In the genomic region with DNA sequence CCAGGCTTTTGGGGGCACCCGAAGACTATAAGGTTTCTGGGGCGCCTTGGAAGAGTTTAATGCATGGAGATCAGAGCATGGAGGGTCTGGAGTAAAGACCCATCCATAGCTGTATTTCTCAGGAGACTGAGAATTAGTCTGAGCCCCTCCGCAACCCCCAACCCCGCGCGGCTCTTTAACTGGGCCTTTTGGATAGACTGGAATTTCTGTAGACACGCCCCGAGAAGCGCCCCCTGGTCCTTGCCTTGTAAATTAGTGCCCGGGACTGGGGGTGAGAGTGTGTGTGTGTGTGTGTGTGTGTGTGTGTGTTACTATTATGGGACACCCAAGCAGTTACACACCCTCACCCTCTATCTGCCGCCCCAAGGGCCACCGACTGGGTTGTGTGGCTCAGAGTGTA, we compare ENCODE assay signal across 8 mouse cellular contexts. TPM values are rescaled to one million over a fixed set of nuclear protein-coding genes. Genes with fewer than 3 reads are reported as not detected.
DNase-seq lines count a peak whose midpoint lies in the region; ATAC-seq lines count a peak whose summit lies in the region.

No protein-coding gene starts in this region.

- ATAC-seq in heart, embryonic 12.5 days (ENCODE audit: insufficient number of reproducible peaks, low FRiP score): no peak
- ATAC-seq in midbrain, embryonic 16.5 days: peak; percentile 40

- H3K27ac ChIP-seq in heart, embryonic 12.5 days (ENCODE audit: poor library complexity, severe bottlenecking): peak overlapping the region; percentile 92
- H3K27ac ChIP-seq in midbrain, embryonic 16.5 days (ENCODE audit: low read length): peak overlapping the region; percentile 84

- no peaks in the 10 kb centered on the region for H3K36me3 ChIP-seq in heart, embryonic 12.5 days
- no peaks in the 10 kb centered on the region for H3K36me3 ChIP-seq in midbrain, embryonic 16.5 days (ENCODE audit: control insufficient read depth, insufficient read depth, low read length)

- peaks cover 49% of the 10 kb centered on the region for H3K4me1 ChIP-seq in heart, embryonic 12.5 days (replicated peaks)
- peaks cover 30% of the 10 kb centered on the region for H3K4me1 ChIP-seq in midbrain, embryonic 16.5 days (ENCODE audit: control insufficient read depth, insufficient read depth, low read length)

- intact Hi-C loops in heart, postnatal 25 days (cut with DNase I): loop anchor here (2.0 to 5.0 kb wide), 2 partner anchors 60 to 75 kb away; no protein-coding TSS in a partner anchor

- H3K4me2 ChIP-seq in heart, embryonic 12.5 days: peak overlapping the region; percentile 80
- peak overlapping the region; percentile 87 for H3K4me2 ChIP-seq in midbrain, embryonic 16.5 days (ENCODE audit: low read length)

- peak overlapping the region; percentile 97 for H3K9ac ChIP-seq in heart, embryonic 12.5 days
- peak overlapping the region; percentile 97 for H3K9ac ChIP-seq in midbrain, embryonic 16.5 days (ENCODE audit: low read depth, low read length)

- WGBS in heart, embryonic 12.5 days: 4% methylated on average over 12 of the region's 12 CpGs
- 3% methylated on average over 12 of the region's 12 CpGs for whole genome bisulfite sequencing in midbrain, embryonic 16.5 days

- peak overlapping the region; percentile 95 for H3K4me3 ChIP-seq in heart, embryonic 12.5 days
- H3K4me3 ChIP-seq in midbrain, embryonic 16.5 days (ENCODE audit: low read depth, low read length): peak overlapping the region; percentile 97

- no peaks in the 10 kb centered on the region; the same call in 1 of the 2 replicates for H3K27me3 ChIP-seq in heart, embryonic 12.5 days (replicated peaks)
- no peaks in the 10 kb centered on the region for H3K27me3 ChIP-seq in midbrain, embryonic 16.5 days (ENCODE audit: control insufficient read depth, insufficient read depth, low read depth, low read length)

- DNase-seq in heart, adult 11 months: peak; percentile 95
- no peak for DNase-seq in heart, postnatal 25 days (ENCODE audit: low spot score)
- peak; percentile 89 for DNase-seq in Muller cell, postnatal 12 days (ENCODE audit: inconsistent ontology term)
- DNase-seq in kidney, postnatal 4 days: peak; percentile 74 to 82
- no peak for DNase-seq in gastrocnemius, adult 8-10 months (ENCODE audit: low spot score in 2 of 2)
- no peak for DNase-seq in cerebellum, postnatal 36 days

- H3K9me3 ChIP-seq in heart, embryonic 12.5 days (replicated peaks): no peaks in the 10 kb centered on the region
- H3K9me3 ChIP-seq in midbrain, embryonic 16.5 days (replicated peaks; ENCODE audit: control insufficient read depth, low read length, poor library complexity, severe bottlenecking): no peaks in the 10 kb centered on the region

RNA-seq across cellular contexts. Expression of gene Pmepa1, which starts 0.5 kb away (rescaled TPM):
- 10 to 100 TPM; 28.2 to 31.9 TPM for total RNA-seq in heart, postnatal 25 days (2021)
- polyA plus RNA-seq in heart, embryonic 12.5 days (2016; fragmentation: Nextera tagmentation; extraction: Ambion mirVana): 4.0 and 4.5 TPM in 2 replicates
- polyA plus RNA-seq in midbrain, embryonic 16.5 days (2015; fragmentation: Nextera tagmentation; extraction: Ambion mirVana): 3.4 and 4.5 TPM in 2 replicates
- 10 to 100 TPM; 10.8 to 23.7 (median 18.9) TPM for total RNA-seq in gastrocnemius, adult 8-10 months (2022)

RNA-seq across cellular contexts. Expression of gene Zbp1, which starts 58.1 kb away (rescaled TPM):
- total RNA-seq in heart, postnatal 25 days (2021): 1 to 10 TPM in 1 of 2 experiments, under 1 TPM in 1; 0.26 to 1.5 TPM
- not detected in 2 replicates for polyA plus RNA-seq in heart, embryonic 12.5 days (2016; fragmentation: Nextera tagmentation; extraction: Ambion mirVana)
- 0.30 TPM in 1 of 2 replicates, not detected in the other for polyA plus RNA-seq in midbrain, embryonic 16.5 days (2015; fragmentation: Nextera tagmentation; extraction: Ambion mirVana)
- total RNA-seq in gastrocnemius, adult 8-10 months (2022): under 1 TPM in 1 of 4 experiments, not detected in 3; 0.54 TPM

Comparison
In these comparisons a context has a peak if more than half of its experiments do, and no peak if none do; other contexts are left out.
1. DNase-seq: peak in heart, adult 11 months (single experiment), Muller cell, postnatal 12 days (single experiment) and kidney, postnatal 4 days (2 of 2); none in heart, postnatal 25 days (single experiment), gastrocnemius, adult 8-10 months (0 of 2) and cerebellum, postnatal 36 days (0 of 2).